Mouse (Mus musculus) gastrocnemius, adult 8-10 months (tissue): ENCODE measurements around the gene Zfp750. TPM values are rescaled to one million over a fixed set of nuclear protein-coding genes. Genes with fewer than 3 reads are reported as not detected.

Experiments
- DNase-seq, 2 experiments: peaks; one replicate each; pipeline ENCODE4 v3.0.0; 2022; ENCODE audit warnings: low spot score in 2 of 2
- total RNA-seq, 4 experiments: library from RNA; stranded (reverse); gene quantifications; 2 replicates each; pipeline ENCODE4 v1.2.4; 2022

The Zfp750 gene
- total RNA-seq, 4 experiments from 2014 or later: 0.51 to 0.80 (median 0.68) TPM

- DNase-seq: no peak
These were observed 24.2 kb upstream of the Zfp750 start for GRCm38 (mm10) chr11:121543287-121543856.

GRCm38 (mm10) chr11:121542471-121542870 is 23.3 kb upstream of the Zfp750 start:
- no peak for DNase-seq

- no peak for DNase-seq
These were observed 17.4 kb upstream of the Zfp750 start for GRCm38 (mm10) chr11:121536528-121536927.

- DNase-seq: no peak
These were observed 10.6 kb upstream of the Zfp750 start for GRCm38 (mm10) chr11:121529747-121530146.

- no peak for DNase-seq
These were observed 5.1 kb upstream of the Zfp750 start for GRCm38 (mm10) chr11:121524191-121524590.

- DNase-seq: no peak
These were observed 3.1 kb upstream of the Zfp750 start for GRCm38 (mm10) chr11:121522156-121522762.

GRCm38 (mm10) chr11:121520761-121521160 is 1.6 kb upstream of the Zfp750 start:
- no peak for DNase-seq

GRCm38 (mm10) chr11:121519703-121520102 is 570 bp upstream of the Zfp750 start:
- DNase-seq: no peak

GRCm38 (mm10) chr11:121517687-121518465 is 1.3 kb downstream of the Zfp750 start:
- peak in 1 of 2 experiments; percentile 19 for DNase-seq

GRCm38 (mm10) chr11:121516906-121517305 is 2.2 kb downstream of the Zfp750 start:
- no peak for DNase-seq

- DNase-seq: no peak
These were observed 3.1 kb downstream of the Zfp750 start for GRCm38 (mm10) chr11:121515996-121516395.

- DNase-seq: no peak
These were observed 6.1 kb downstream of the Zfp750 start for GRCm38 (mm10) chr11:121512896-121513572.

- DNase-seq: no peak
These were observed 8.5 kb downstream of the Zfp750 start for GRCm38 (mm10) chr11:121510512-121511246.

GRCm38 (mm10) chr11:121508478-121508877 is 10.7 kb downstream of the Zfp750 start:
- no peak for DNase-seq

GRCm38 (mm10) chr11:121502000-121502860 is 16.9 kb downstream of the Zfp750 start:
- DNase-seq: no peak

- DNase-seq: no peak
These were observed 17.6 kb downstream of the Zfp750 start for GRCm38 (mm10) chr11:121501525-121501924.

GRCm38 (mm10) chr11:121500595-121500994 is 18.5 kb downstream of the Zfp750 start:
- DNase-seq: no peak

- DNase-seq: no peak
These were observed 28.5 kb downstream of the Zfp750 start for GRCm38 (mm10) chr11:121490651-121491050.

GRCm38 (mm10) chr11:121485882-121486281 is 33.3 kb downstream of the Zfp750 start:
- DNase-seq: no peak

- no peak for DNase-seq
These were observed 38.0 kb downstream of the Zfp750 start for GRCm38 (mm10) chr11:121481129-121481528.
